Mouse (Mus musculus) spleen, adult 2 months (tissue): ENCODE measurements around the gene Mreg.

Source experiments
- CTCF ChIP-seq: fragments of 200-500 bp; IDR thresholded peaks from 2 replicates; pipeline ENCODE4 v1.5.1; 2011; ENCODE audit warnings: mild to moderate bottlenecking, inconsistent platforms; ENCODE audit not compliant: insufficient read depth, insufficient read length, insufficient replicate concordance; ENCODE audit errors: extremely low read depth
- POLR2A ChIP-seq: fragments of 200-500 bp; IDR thresholded peaks from 2 replicates; pipeline ENCODE4 v1.6.1; 2011; ENCODE audit warnings: low read depth, low read length, inconsistent platforms

- TF ChIP-seq CTCF = no peak
- TF ChIP-seq POLR2A = no peak
Measured at GRCm38 (mm10) chr1:72188142-72188738, 23.9 kb downstream of the Mreg start.
